10 mouse cellular contexts compared by ENCODE assay signal in the genomic region with DNA sequence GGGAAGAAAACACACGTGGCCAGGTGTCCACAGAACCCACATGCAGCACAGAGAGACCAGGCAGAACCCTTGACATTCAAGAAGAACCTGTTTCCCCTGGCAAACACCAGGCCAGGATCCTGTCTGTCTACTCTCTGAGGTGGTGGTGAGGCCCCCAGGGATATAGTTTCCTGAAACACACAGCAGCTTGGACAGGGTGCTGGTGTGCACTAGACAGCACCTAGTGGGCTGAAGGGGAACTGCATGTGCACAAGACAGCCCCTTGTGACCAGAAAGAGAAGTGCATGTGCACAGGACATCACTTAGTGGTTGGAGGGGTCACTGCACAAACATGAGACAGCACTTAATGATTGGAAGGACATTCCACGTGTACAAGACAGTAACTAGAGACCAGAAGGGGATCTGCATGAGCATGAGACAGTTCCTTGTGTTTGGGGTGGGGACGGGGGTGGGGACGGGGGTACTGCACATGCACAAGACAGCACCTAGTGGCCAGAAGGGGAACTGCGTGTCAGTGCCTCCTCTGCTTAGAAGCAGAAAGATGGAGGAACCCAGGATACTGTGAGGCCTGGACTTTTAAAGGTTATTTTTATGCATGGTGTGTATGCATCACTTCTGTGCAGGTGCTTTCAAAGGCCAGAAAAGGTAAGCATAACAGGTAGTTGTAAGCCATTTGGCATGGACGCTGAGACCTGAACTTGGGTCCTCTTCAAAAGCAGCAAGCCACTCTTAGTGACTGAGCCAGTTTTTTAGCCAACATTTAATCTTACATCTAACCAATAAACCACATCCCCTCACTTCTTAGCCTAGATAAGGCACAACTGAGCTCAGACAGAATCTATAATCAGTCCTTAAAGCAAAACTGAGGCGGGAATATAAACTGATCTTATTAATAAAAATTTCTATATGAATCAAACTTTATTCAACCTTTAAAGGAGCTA. TPM values are rescaled to one million over a fixed set of nuclear protein-coding genes. Genes with fewer than 3 reads are reported as not detected.
DNase-seq lines count a peak whose midpoint lies in the region; ATAC-seq and TF ChIP-seq lines count a peak whose summit lies in the region.
"Had no signal": no experiment of that assay in that cellular context is flagged by ENCODE, and none has a peak within 500 bp of the region (broad histone marks: within the 10 kb centered on the region; RNA-seq: fewer than 3 reads in every experiment).

No protein-coding gene starts in this region.

- H3K27me3 ChIP-seq in intestine, postnatal 0 days (replicated peaks; ENCODE audit: control insufficient read depth, insufficient read depth, low read length), result no peaks in the 10 kb centered on the region
- H3K27me3 ChIP-seq in intestine, embryonic 16.5 days (replicated peaks; ENCODE audit: control insufficient read depth, insufficient read depth, low read length), result no peaks in the 10 kb centered on the region
- no peaks in the 10 kb centered on the region for H3K27me3 ChIP-seq in MEL (ENCODE audit: control insufficient read depth in 1 of 2, insufficient read depth in 2 of 2, low read length in 2 of 2)
- H3K27me3 ChIP-seq: embryonic facial prominence, embryonic 15.5 days; neural tube, embryonic 13.5 days had no signal

- TF ChIP-seq EP300 in MEL (IDR thresholded peaks at IDR 0.05; ENCODE audit: low read depth in 1 of 2, low read length in 2 of 2), result no peak

- H3K9ac ChIP-seq in intestine, postnatal 0 days (ENCODE audit: low read depth, low read length), result no peak overlapping the region
- no peak overlapping the region for H3K9ac ChIP-seq in intestine, embryonic 16.5 days (ENCODE audit: low read depth, low read length)
- H3K9ac ChIP-seq in MEL (ENCODE audit: control insufficient read depth, low read depth, low read length, poor library complexity, severe bottlenecking), result no peak overlapping the region
- H3K9ac ChIP-seq: embryonic facial prominence, embryonic 15.5 days; neural tube, embryonic 13.5 days had no signal

- H3K9me3 ChIP-seq in intestine, postnatal 0 days (ENCODE audit: control insufficient read depth), result no peaks in the 10 kb centered on the region
- H3K9me3 ChIP-seq in intestine, embryonic 16.5 days (ENCODE audit: control insufficient read depth, low read length), result no peaks in the 10 kb centered on the region
- H3K9me3 ChIP-seq in MEL (replicated peaks; ENCODE audit: insufficient read depth, low read length), result no peaks in the 10 kb centered on the region
- H3K9me3 ChIP-seq: embryonic facial prominence, embryonic 15.5 days had no signal

- no peak overlapping the region for H3K4me2 ChIP-seq in intestine, postnatal 0 days (replicated peaks; ENCODE audit: low read depth)
- no peak overlapping the region for H3K4me2 ChIP-seq in intestine, embryonic 16.5 days (ENCODE audit: low read depth, low read length)
- H3K4me2 ChIP-seq: embryonic facial prominence, embryonic 15.5 days; neural tube, embryonic 13.5 days had no signal

- peak; percentile 89 for TF ChIP-seq CTCF in intestine, postnatal 0 days (IDR thresholded peaks at IDR 0.05; ENCODE audit: low read depth)
- peak; percentile 49 to 82 (median 61) for TF ChIP-seq CTCF in MEL (IDR thresholded peaks at IDR 0.05 in 2 of 3, conservative IDR thresholded peaks at IDR 0.05 in 1 of 3; ENCODE audit: control insufficient read depth in 1 of 3, insufficient read depth in 1 of 3, low read depth in 2 of 3, low read length in 3 of 3, poor library complexity in 1 of 3, severe bottlenecking in 1 of 3)

- no peak for TF ChIP-seq POLR2A in MEL (IDR thresholded peaks at IDR 0.05; ENCODE audit: control insufficient read depth in 1 of 2, insufficient read depth in 1 of 2, low read depth in 1 of 2, low read length in 2 of 2, poor library complexity in 1 of 2)

- no peaks in the 10 kb centered on the region for H3K79me2 ChIP-seq in MEL (ENCODE audit: control insufficient read depth, insufficient read depth, low read length, poor library complexity)

- DNase-seq in MEL (ENCODE audit: low read depth, low spot score), result peak; percentile 36
- DNase-seq in fat pad, adult 2 months (ENCODE audit: extremely low read depth, low read depth, low spot score), result peak; percentile 79
- peak; percentile 71 for DNase-seq in urinary bladder, postnatal 14 days (ENCODE audit: low spot score)
- no peak for DNase-seq in gastrocnemius, postnatal 36 days
- no peak for DNase-seq in ovary, postnatal 36 days (ENCODE audit: low spot score)

- H3K4me3 ChIP-seq in intestine, postnatal 0 days (ENCODE audit: low read depth, low read length), result no peak overlapping the region
- no peak overlapping the region for H3K4me3 ChIP-seq in intestine, embryonic 16.5 days (ENCODE audit: low read length)
- H3K4me3 ChIP-seq in MEL (ENCODE audit: control insufficient read depth in 1 of 2, insufficient read depth in 1 of 2, low read depth in 2 of 2, low read length in 2 of 2), result no peak overlapping the region
- H3K4me3 ChIP-seq: embryonic facial prominence, embryonic 15.5 days; neural tube, embryonic 13.5 days had no signal

- no peak; the same call in 1 of the 2 replicates for TF ChIP-seq RAD21 in MEL (IDR thresholded peaks at IDR 0.05; ENCODE audit: low read depth, low read length)

- peak; percentile 45 for ATAC-seq in intestine, postnatal 0 days
- no peak; the same call in 1 of the 2 replicates for ATAC-seq in intestine, embryonic 16.5 days
- ATAC-seq in megakaryocyte progenitor cell, adult 5-6 weeks (replicated peaks; ENCODE audit: poor library complexity), result peak; percentile 99

- intact Hi-C loops in gastrocnemius, postnatal 36 days (cut with DNase I), result no loop called here

- no peaks in the 10 kb centered on the region for H3K4me1 ChIP-seq in intestine, postnatal 0 days (replicated peaks; ENCODE audit: control insufficient read depth, insufficient read depth, low read length)
- H3K4me1 ChIP-seq in intestine, embryonic 16.5 days (ENCODE audit: control insufficient read depth, insufficient read depth, low read length), result no peaks in the 10 kb centered on the region
- no peaks in the 10 kb centered on the region for H3K4me1 ChIP-seq in MEL (ENCODE audit: control insufficient read depth in 1 of 2, insufficient read depth in 2 of 2, low read length in 2 of 2)
- H3K4me1 ChIP-seq: embryonic facial prominence, embryonic 15.5 days; neural tube, embryonic 13.5 days had no signal

- H3K36me3 ChIP-seq in intestine, postnatal 0 days (ENCODE audit: control insufficient read depth, insufficient read depth), result no peaks in the 10 kb centered on the region
- no peaks in the 10 kb centered on the region for H3K36me3 ChIP-seq in intestine, embryonic 16.5 days (ENCODE audit: control insufficient read depth, insufficient read depth, low read length)
- no peaks in the 10 kb centered on the region for H3K36me3 ChIP-seq in MEL (ENCODE audit: control insufficient read depth in 1 of 2, insufficient read depth in 2 of 2, low read length in 2 of 2)
- H3K36me3 ChIP-seq: embryonic facial prominence, embryonic 15.5 days; neural tube, embryonic 13.5 days had no signal

- 78% methylated on average over 7 of the region's 7 CpGs for WGBS in intestine, postnatal 0 days
- 71% methylated on average over 7 of the region's 7 CpGs for WGBS in intestine, embryonic 16.5 days

- no peak overlapping the region for H3K27ac ChIP-seq in intestine, postnatal 0 days (ENCODE audit: low read depth, low read length)
- H3K27ac ChIP-seq in intestine, embryonic 16.5 days (ENCODE audit: low read length), result no peak overlapping the region
- H3K27ac ChIP-seq in MEL (ENCODE audit: control insufficient read depth, low read depth, low read length), result no peak overlapping the region
- H3K27ac ChIP-seq: embryonic facial prominence, embryonic 15.5 days; neural tube, embryonic 13.5 days had no signal

TF ChIP-seq in MEL, 35 proteins besides CTCF, POLR2A, EP300 and RAD21:
- no peak for TF ChIP-seq MAX (IDR thresholded peaks at IDR 0.05; ENCODE audit: low read length)
- TF ChIP-seq MYB (IDR thresholded peaks at IDR 0.05; ENCODE audit: low read depth, low read length), result no peak
- TF ChIP-seq TBP (IDR thresholded peaks at IDR 0.05; ENCODE audit: low read depth, low read length), result no peak
- no peak for TF ChIP-seq ZC3H11A (IDR thresholded peaks at IDR 0.05; ENCODE audit: low read depth, low read length)

RNA-seq across cellular contexts. Expression of a gene that starts 54.7 kb away (rescaled TPM):
- 9.0 and 9.3 TPM in 2 replicates for polyA plus RNA-seq in intestine, postnatal 0 days (2015; fragmentation: Nextera tagmentation; extraction: Ambion mirVana)
- 19.9 and 20.3 TPM in 2 replicates for polyA plus RNA-seq in intestine, embryonic 16.5 days (2015; fragmentation: Nextera tagmentation; extraction: Ambion mirVana)
- total RNA-seq in MEL (2012; rRNA removed), result 0.04 TPM in 1 of 2 replicates, not detected in the other
- not detected for polyA plus RNA-seq in MEL (2012; ENCODE audit: insufficient read depth in 1 of 2, insufficient read length in 2 of 2, low read depth in 1 of 2, low replicate concordance in 2 of 2, missing spikeins in 1 of 2)
- not detected in 2 replicates for total RNA-seq in megakaryocyte progenitor cell, adult 5-6 weeks (2015)
- total RNA-seq in megakaryocyte progenitor cell, adult 5-6 weeks (2017), result not detected in 2 replicates
- 1 to 10 TPM; 2.4 to 4.4 TPM for total RNA-seq in gastrocnemius, postnatal 36 days (2021)

Comparison
In these comparisons a context has a peak if more than half of its experiments do, and no peak if none do; other contexts are left out.
1. DNase-seq: peak in MEL (single experiment), fat pad, adult 2 months (single experiment) and urinary bladder, postnatal 14 days (single experiment); none in gastrocnemius, postnatal 36 days (0 of 2) and ovary, postnatal 36 days (single experiment).